Mouse (Mus musculus): Measurements from ENCODE around the gene Bcl11b. TPM values are rescaled to one million over a fixed set of nuclear protein-coding genes. Genes with fewer than 3 reads are reported as not detected.

Gene Bcl11b
- total and polyA plus RNA-seq, 3 experiments = not detected

- in situ Hi-C loops (cut with MboI; ENCODE audit: low pct_ligation_motif_present, low pct_unique_long_range_greater_than_20kb, low sequenced_read_pairs) = no loop called here
- no peaks in the 10 kb centered on the region for H3K36me3 ChIP-seq (replicated peaks in 1 of 2; ENCODE audit: control insufficient read depth in 1 of 2, insufficient read depth in 1 of 2, low read length in 1 of 2)
- H3K27me3 ChIP-seq (replicated peaks) = no peaks in the 10 kb centered on the region
- DNase-seq (ENCODE audit: extremely low read depth) = no peak
- dilution Hi-C loops (cut with MboI; ENCODE audit: extremely low pct_ligation_motif_present, extremely low pct_unique_long_range_greater_than_20kb, low sequenced_read_pairs) = no loop called here
- no peak overlapping the region for H3K9ac ChIP-seq (ENCODE audit: insufficient read depth, low read depth)
- TF ChIP-seq TBP (conservative IDR thresholded peaks at IDR 0.05; ENCODE audit: low read depth, low read length) (no peak), ZMIZ1 (IDR thresholded peaks at IDR 0.05; ENCODE audit: low read depth, low read length) (no peak), RAD21 (IDR thresholded peaks at IDR 0.05; ENCODE audit: low read depth, low read length) (no peak), MXI1 (IDR thresholded peaks at IDR 0.05; ENCODE audit: low read depth, low read length) (no peak), BHLHE40 (IDR thresholded peaks at IDR 0.05; ENCODE audit: low read depth, low read length) (no peak), NELFE (IDR thresholded peaks at IDR 0.05; ENCODE audit: low read depth, low read length) (no peak), EP300 (IDR thresholded peaks at IDR 0.05; ENCODE audit: low read length) (no peak), CTCF (conservative IDR thresholded peaks at IDR 0.05 in 1 of 2, IDR thresholded peaks at IDR 0.05 in 1 of 2; ENCODE audit: low read depth in 2 of 2, low read length in 2 of 2) (no peak), MAZ (IDR thresholded peaks at IDR 0.05; ENCODE audit: low read depth, low read length) (no peak), ZKSCAN1 (IDR thresholded peaks at IDR 0.05; ENCODE audit: borderline replicate concordance, low read depth, low read length) (no peak), MAFK (IDR thresholded peaks at IDR 0.05; ENCODE audit: insufficient replicate concordance, low read length) (no peak), MAX (IDR thresholded peaks at IDR 0.05; ENCODE audit: low read length) (no peak)
- H3K4me2 ChIP-seq (ENCODE audit: insufficient read depth, low read depth, poor library complexity, severe bottlenecking) = no peak overlapping the region
- peaks cover 92% of the 10 kb centered on the region for H3K9me3 ChIP-seq (replicated peaks; ENCODE audit: low read length)
- H3K27ac ChIP-seq (ENCODE audit: insufficient read depth, low read depth) = no peak overlapping the region
- no peaks in the 10 kb centered on the region for H3K4me1 ChIP-seq (ENCODE audit: control insufficient read depth in 1 of 2, insufficient read depth in 2 of 2)
- no peak overlapping the region for H3K4me3 ChIP-seq (replicated peaks in 1 of 3; ENCODE audit: low read depth in 2 of 3, low read length in 2 of 3, poor library complexity in 1 of 3)
- no peaks in the 10 kb centered on the region for H3K79me2 ChIP-seq (replicated peaks; ENCODE audit: control insufficient read depth, extremely low read depth, insufficient read depth, poor library complexity, severe bottlenecking)
These were observed 23.6 kb downstream of the Bcl11b start for GRCm38 (mm10) chr12:107979710-107980260.

GRCm38 (mm10) chr12:107978736-107979255 lies 24.6 kb downstream of the Bcl11b start:
- Histone ChIP-seq H3K79me2 (replicated peaks; ENCODE audit: control insufficient read depth, extremely low read depth, insufficient read depth, poor library complexity, severe bottlenecking) (no peaks in the 10 kb centered on the region), H3K4me2 (ENCODE audit: insufficient read depth, low read depth, poor library complexity, severe bottlenecking) (no peak overlapping the region), H3K27me3 (replicated peaks) (no peaks in the 10 kb centered on the region), H3K9me3 (replicated peaks; ENCODE audit: low read length) (peaks cover 91% of the 10 kb centered on the region), H3K9ac (ENCODE audit: insufficient read depth, low read depth) (no peak overlapping the region), H3K27ac (ENCODE audit: insufficient read depth, low read depth) (no peak overlapping the region), H3K4me1 (ENCODE audit: control insufficient read depth in 1 of 2, insufficient read depth in 2 of 2) (no peaks in the 10 kb centered on the region), H3K36me3 (replicated peaks in 1 of 2; ENCODE audit: control insufficient read depth in 1 of 2, insufficient read depth in 1 of 2, low read length in 1 of 2) (no peaks in the 10 kb centered on the region), H3K4me3 (replicated peaks in 1 of 3; ENCODE audit: low read depth in 2 of 3, low read length in 2 of 3, poor library complexity in 1 of 3) (no peak overlapping the region)
- dilution Hi-C loops (cut with MboI; ENCODE audit: extremely low pct_ligation_motif_present, extremely low pct_unique_long_range_greater_than_20kb, low sequenced_read_pairs) = no loop called here
- in situ Hi-C loops (cut with MboI; ENCODE audit: low pct_ligation_motif_present, low pct_unique_long_range_greater_than_20kb, low sequenced_read_pairs) = no loop called here
- DNase-seq (ENCODE audit: extremely low read depth) = no peak
- TF ChIP-seq ETS1 (conservative IDR thresholded peaks at IDR 0.05; ENCODE audit: low read depth, low read length) (no peak), CHD1 (IDR thresholded peaks at IDR 0.05; ENCODE audit: low read depth, low read length) (no peak), MAZ (IDR thresholded peaks at IDR 0.05; ENCODE audit: low read depth, low read length) (no peak), POLR2AphosphoS2 (IDR thresholded peaks at IDR 0.05; ENCODE audit: low read depth, low read length) (no peak), SMC3 (IDR thresholded peaks at IDR 0.05; ENCODE audit: low read depth, low read length) (no peak)
